Mouse (Mus musculus) CH12.LX (cell line): Measurements from ENCODE around the gene Cfap61. TPM values are rescaled to one million over a fixed set of nuclear protein-coding genes. Genes with fewer than 3 reads are reported as not detected.

Experiments
- DNase-seq: peaks from one replicate; pipeline ENCODE4 v3.0.0-alpha.2; 2013; ENCODE audit errors: extremely low read depth
- H3K27ac ChIP-seq: 2 replicates; pipeline ENCODE4 v1.5.1; 2012; ENCODE audit warnings: low read depth, mild to moderate bottlenecking, control low read depth, moderate library complexity; ENCODE audit not compliant: insufficient read depth
- H3K27me3 ChIP-seq: replicated peaks from 2 replicates; pipeline ENCODE3; 2012; ENCODE audit warnings: inconsistent platforms
- H3K36me3 ChIP-seq, 2 experiments: replicated peaks in 1 of 2; 2 replicates each; pipeline versions ENCODE3 to v1.6.1; 2012; ENCODE audit warnings: inconsistent platforms in 1 of 2, low read length in 1 of 2, mild to moderate bottlenecking in 1 of 2, mixed read lengths in 1 of 2, moderate library complexity in 1 of 2; ENCODE audit not compliant: control insufficient read depth in 1 of 2, insufficient read depth in 1 of 2
- H3K4me1 ChIP-seq, 2 experiments: 2 replicates each; pipeline ENCODE4 v1.6.1; 2012; ENCODE audit warnings: inconsistent platforms in 1 of 2, moderate library complexity in 1 of 2; ENCODE audit not compliant: insufficient read depth in 2 of 2, control insufficient read depth in 1 of 2
- H3K4me2 ChIP-seq: 2 replicates; pipeline ENCODE4 v1.6.1; 2012; ENCODE audit warnings: low read depth, mild to moderate bottlenecking, control low read depth; ENCODE audit not compliant: poor library complexity, insufficient read depth, severe bottlenecking
- H3K4me3 ChIP-seq, 3 experiments: fragments of 150-350 bp in 1 of 3; sonication (generic) in 1 of 3; replicated peaks in 1 of 3; 2 replicates each; pipeline versions ENCODE3 to v1.5.1; 2011 to 2012; ENCODE audit warnings: low read depth in 2 of 3, low read length in 2 of 3, mild to moderate bottlenecking in 2 of 3, moderate library complexity in 2 of 3, control low read depth in 1 of 3, improper control_type of control experiment in 1 of 3, inconsistent platforms in 1 of 3, mixed read lengths in 1 of 3; ENCODE audit not compliant: poor library complexity in 1 of 3
- H3K79me2 ChIP-seq: replicated peaks from 2 replicates; pipeline ENCODE4 v1.6.1; 2012; ENCODE audit warnings: mild to moderate bottlenecking, moderate library complexity; ENCODE audit not compliant: control insufficient read depth, poor library complexity, insufficient read depth, severe bottlenecking; ENCODE audit errors: extremely low read depth
- H3K9ac ChIP-seq: 2 replicates; pipeline ENCODE4 v1.6.1; 2012; ENCODE audit warnings: low read depth, mild to moderate bottlenecking, control low read depth, moderate library complexity; ENCODE audit not compliant: insufficient read depth
- H3K9me3 ChIP-seq: replicated peaks from 2 replicates; pipeline ENCODE3; 2012; ENCODE audit warnings: low read length, inconsistent platforms, mixed read lengths
- BHLHE40 ChIP-seq: IDR thresholded peaks from 2 replicates; pipeline ENCODE4 v1.6.1; 2011; ENCODE audit warnings: mild to moderate bottlenecking, low read depth, low read length, improper control_type of control experiment
- CHD1 ChIP-seq: IDR thresholded peaks from 2 replicates; pipeline ENCODE4 v1.6.1; 2012; ENCODE audit warnings: low read depth, low read length, improper control_type of control experiment, inconsistent platforms
- CTCF ChIP-seq, 2 experiments: IDR thresholded peaks in 1 of 2; conservative IDR thresholded peaks in 1 of 2; 2 replicates each; pipeline ENCODE4 v1.5.1; 2011 to 2012; ENCODE audit warnings: low read depth in 2 of 2, low read length in 2 of 2, improper control_type of control experiment in 1 of 2, inconsistent platforms in 1 of 2, mild to moderate bottlenecking in 1 of 2, moderate library complexity in 1 of 2
- E2F4 ChIP-seq: IDR thresholded peaks from 2 replicates; pipeline ENCODE4 v1.6.1; 2011; ENCODE audit warnings: low read depth, low read length, improper control_type of control experiment; ENCODE audit not compliant: insufficient replicate concordance
- ETS1 ChIP-seq: conservative IDR thresholded peaks from 2 replicates; pipeline ENCODE4 v1.6.1; 2012; ENCODE audit warnings: low read depth, mild to moderate bottlenecking, inconsistent platforms, low read length, improper control_type of control experiment, moderate library complexity
- JUN ChIP-seq: IDR thresholded peaks from 2 replicates; pipeline ENCODE4 v1.6.1; 2011; ENCODE audit warnings: low read depth, mild to moderate bottlenecking, low read length, improper control_type of control experiment, moderate library complexity; ENCODE audit not compliant: insufficient read depth
- KAT2A ChIP-seq: IDR thresholded peaks from 2 replicates; pipeline ENCODE4 v1.6.1; 2012; ENCODE audit warnings: low read length, improper control_type of control experiment, inconsistent platforms; ENCODE audit not compliant: insufficient replicate concordance
- MAX ChIP-seq: IDR thresholded peaks from 2 replicates; pipeline ENCODE4 v1.6.1; 2011; ENCODE audit warnings: low read length, improper control_type of control experiment
- MXI1 ChIP-seq: IDR thresholded peaks from 2 replicates; pipeline ENCODE4 v1.6.1; 2011; ENCODE audit warnings: mild to moderate bottlenecking, low read depth, low read length, improper control_type of control experiment
- MYC ChIP-seq: IDR thresholded peaks from 2 replicates; pipeline ENCODE4 v1.6.1; 2011; ENCODE audit warnings: low read depth, mild to moderate bottlenecking, improper control_type of control experiment, low read length
- PAX5 ChIP-seq: IDR thresholded peaks from 2 replicates; pipeline ENCODE4 v1.6.1; 2012; ENCODE audit warnings: low read length, inconsistent platforms, mixed read lengths
- POLR2A ChIP-seq: IDR thresholded peaks from 2 replicates; pipeline ENCODE4 v1.6.1; 2011; ENCODE audit warnings: low read depth, mild to moderate bottlenecking, improper control_type of control experiment, low read length
- RAD21 ChIP-seq: IDR thresholded peaks from 2 replicates; pipeline ENCODE4 v1.6.1; 2011; ENCODE audit warnings: low read depth, mild to moderate bottlenecking, low read length, improper control_type of control experiment, moderate library complexity
- SIN3A ChIP-seq: IDR thresholded peaks from 2 replicates; pipeline ENCODE4 v1.6.1; 2012; ENCODE audit warnings: low read length, improper control_type of control experiment, inconsistent platforms
- SMC3 ChIP-seq: IDR thresholded peaks from 2 replicates; pipeline ENCODE4 v1.6.1; 2011; ENCODE audit warnings: low read depth, low read length, improper control_type of control experiment
- TBP ChIP-seq: conservative IDR thresholded peaks from 2 replicates; pipeline ENCODE4 v1.6.1; 2011; ENCODE audit warnings: low read depth, low read length, improper control_type of control experiment
- UBTF ChIP-seq: IDR thresholded peaks from 2 replicates; pipeline ENCODE4 v1.6.1; 2012; ENCODE audit warnings: low read depth, mild to moderate bottlenecking, inconsistent platforms, low read length, improper control_type of control experiment, moderate library complexity
- USF2 ChIP-seq: conservative IDR thresholded peaks from 2 replicates; pipeline ENCODE4 v1.6.1; 2011; ENCODE audit warnings: low read depth, low read length, improper control_type of control experiment
- ZC3H11A ChIP-seq: IDR thresholded peaks from 2 replicates; pipeline ENCODE4 v1.6.1; 2012; ENCODE audit warnings: low read depth, mild to moderate bottlenecking, inconsistent platforms, low read length, improper control_type of control experiment
- ZMIZ1 ChIP-seq: IDR thresholded peaks from 2 replicates; pipeline ENCODE4 v1.6.1; 2012; ENCODE audit warnings: low read depth, mild to moderate bottlenecking, inconsistent platforms, low read length, improper control_type of control experiment
- dilution Hi-C: fragments of 300-500 bp; cut with MboI; formaldehyde crosslinking; loops from 2 replicates; pipeline ENCODE4 v1.14.3; 2020; ENCODE audit warnings: low sequenced_read_pairs; ENCODE audit not compliant: extremely low pct_unique_long_range_greater_than_20kb, extremely low pct_ligation_motif_present
- in situ Hi-C: fragments of 300-500 bp; cut with MboI; formaldehyde crosslinking; loops from 3 replicates; pipeline ENCODE4 v1.14.3; 2019; ENCODE audit warnings: low sequenced_read_pairs, low pct_ligation_motif_present, low pct_unique_long_range_greater_than_20kb, mixed read lengths
- polyA plus RNA-seq: library from polyadenylated mRNA; unstranded; fragments of >175 nt; gene quantifications from 2 replicates; pipeline ENCODE4 v1.2.1, GENCODE M21; 2012; ENCODE audit warnings: low read depth; ENCODE audit not compliant: insufficient read length
- total RNA-seq, 2 experiments: library from RNA; depleted of rRNA; stranded (reverse); fragments of 300-350 nt in 1 of 2; fragments of >200 nt in 1 of 2; gene quantifications; 2 replicates each; pipeline ENCODE4 v1.2.3; 2012 to 2014

Gene Cfap61
- total and polyA plus RNA-seq, 3 experiments = 0.34 TPM; not detected in 2

- TF ChIP-seq E2F4 (no peak), POLR2A (no peak), ETS1 (peak; percentile 74), MAX (no peak), ZC3H11A (no peak)
These were observed 322.5 kb downstream of the Cfap61 start (continued) for GRCm38 (mm10) chr2:146257037-146257436.

GRCm38 (mm10) chr2:146257609-146258008 is 323.0 kb downstream of the Cfap61 start:
- H3K27ac ChIP-seq = no peak overlapping the region
- no peak overlapping the region for H3K9ac ChIP-seq
- peaks cover 26 to 90% of the 10 kb centered on the region in 2 experiments for H3K4me1 ChIP-seq
- peaks cover 0 to 25% of the 10 kb centered on the region in 2 experiments for H3K36me3 ChIP-seq
- H3K9me3 ChIP-seq = no peaks in the 10 kb centered on the region
- no peak for DNase-seq
- H3K27me3 ChIP-seq = no peaks in the 10 kb centered on the region
- dilution Hi-C loops = no loop called here
- no peak overlapping the region for H3K4me2 ChIP-seq
- H3K4me3 ChIP-seq = no peak overlapping the region
- in situ Hi-C loops = no loop called here
- H3K79me2 ChIP-seq = no peaks in the 10 kb centered on the region
- TF ChIP-seq MAX (no peak), MXI1 (no peak), RAD21 (peak; percentile 17), SMC3 (0 out of 2 replicates have a peak, but pooled peaks have one; percentile 16), TBP (no peak), CTCF (conservative IDR thresholded peaks at IDR 0.05 in 1 of 2, IDR thresholded peaks at IDR 0.05 in 1 of 2; ENCODE audit: low read depth in 2 of 2, low read length in 2 of 2) (peak in 1 of 2 experiments; percentile 29; a peak in 2 of 4 replicates)
- TF ChIP-seq, all 38 proteins: peak for 3

- no peak overlapping the region for H3K4me3 ChIP-seq
- H3K9me3 ChIP-seq = no peaks in the 10 kb centered on the region
- no peak overlapping the region for H3K27ac ChIP-seq
- in situ Hi-C loops = no loop called here
- H3K4me2 ChIP-seq = no peak overlapping the region
- no peak for DNase-seq
- TF ChIP-seq UBTF (no peak), ZMIZ1 (no peak), KAT2A (no peak), JUN (no peak), MYC (no peak), SIN3A (no peak), CHD1 (no peak), BHLHE40 (no peak), MAX (no peak), PAX5 (no peak), USF2 (no peak)
- no peak overlapping the region for H3K9ac ChIP-seq
- H3K27me3 ChIP-seq = no peaks in the 10 kb centered on the region
- H3K79me2 ChIP-seq = no peaks in the 10 kb centered on the region
- H3K4me1 ChIP-seq = peaks cover 20 to 90% of the 10 kb centered on the region in 2 experiments
- peaks cover 0 to 19% of the 10 kb centered on the region in 2 experiments for H3K36me3 ChIP-seq
- dilution Hi-C loops = no loop called here
These were observed 324.3 kb downstream of the Cfap61 start for GRCm38 (mm10) chr2:146258736-146259469.
